Mouse (Mus musculus) embryonic stem cell, embryonic (primary cell): ENCODE results near the gene Hist1h4m.
"Not testable (repeated sequence)": the region's sequence is repeated elsewhere in the genome, so short reads cannot be mapped to it uniquely, and the experiment has no call there.

Source experiments
- CTCF ChIA-PET, 4 experiments: fragments of 300-600 bp in 2 of 4; fragments of 350-600 bp in 2 of 4; sonication (Branson Sonifier 250); formaldehyde crosslinking; loops; one replicate each; lab custom pipeline; 2022; ENCODE audit warnings: inconsistent platforms in 2 of 4; lab: Charles Lee
- POLR2A ChIA-PET, 4 experiments: fragments of 300-600 bp in 2 of 4; fragments of 350-600 bp in 2 of 4; sonication (Branson Sonifier 250); formaldehyde crosslinking; loops; one replicate each; lab custom pipeline; 2022; ENCODE audit warnings: antibody characterized with exemption in 4 of 4, inconsistent platforms in 1 of 4; lab: Charles Lee

Hist1h4m gene

DNA sequence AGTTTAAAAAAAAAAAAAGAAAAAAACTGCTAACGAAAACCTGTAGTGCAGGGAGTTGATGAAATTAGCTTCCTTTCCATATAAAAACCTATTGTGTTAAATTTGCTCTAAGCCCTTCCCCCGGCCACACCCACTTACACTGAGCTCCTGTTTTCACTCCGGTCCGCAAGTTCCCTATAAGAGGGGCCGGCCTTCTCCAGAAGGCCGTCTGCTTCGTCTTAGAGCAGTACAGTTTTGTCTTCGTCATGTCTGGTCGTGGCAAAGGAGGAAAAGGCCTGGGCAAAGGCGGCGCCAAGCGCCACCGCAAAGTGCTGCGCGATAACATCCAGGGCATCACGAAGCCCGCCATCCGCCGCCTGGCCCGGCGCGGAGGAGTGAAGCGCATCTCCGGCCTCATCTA, at the start of gene Hist1h4m:
Hist1h4m (plus strand) TSS at position 208 of the 400 bp plus-strand sequence.
- POLR2A ChIA-PET: interaction anchor here in 3 of 4 experiments (0.6 to 1.1 kb wide), 7 partner anchors 11 to 232 kb away, joined by 4 to 11 read pairs (median 4); partner anchors contain the start of genes Hist1h2ag (in 1 of the 3), Hist1h2ah (in 1 of the 3), Hist1h2bj (in 1 of the 3) and Hist1h2bk (in 1 of the 3)
- CTCF ChIA-PET: not testable (repeated sequence)

DNA sequence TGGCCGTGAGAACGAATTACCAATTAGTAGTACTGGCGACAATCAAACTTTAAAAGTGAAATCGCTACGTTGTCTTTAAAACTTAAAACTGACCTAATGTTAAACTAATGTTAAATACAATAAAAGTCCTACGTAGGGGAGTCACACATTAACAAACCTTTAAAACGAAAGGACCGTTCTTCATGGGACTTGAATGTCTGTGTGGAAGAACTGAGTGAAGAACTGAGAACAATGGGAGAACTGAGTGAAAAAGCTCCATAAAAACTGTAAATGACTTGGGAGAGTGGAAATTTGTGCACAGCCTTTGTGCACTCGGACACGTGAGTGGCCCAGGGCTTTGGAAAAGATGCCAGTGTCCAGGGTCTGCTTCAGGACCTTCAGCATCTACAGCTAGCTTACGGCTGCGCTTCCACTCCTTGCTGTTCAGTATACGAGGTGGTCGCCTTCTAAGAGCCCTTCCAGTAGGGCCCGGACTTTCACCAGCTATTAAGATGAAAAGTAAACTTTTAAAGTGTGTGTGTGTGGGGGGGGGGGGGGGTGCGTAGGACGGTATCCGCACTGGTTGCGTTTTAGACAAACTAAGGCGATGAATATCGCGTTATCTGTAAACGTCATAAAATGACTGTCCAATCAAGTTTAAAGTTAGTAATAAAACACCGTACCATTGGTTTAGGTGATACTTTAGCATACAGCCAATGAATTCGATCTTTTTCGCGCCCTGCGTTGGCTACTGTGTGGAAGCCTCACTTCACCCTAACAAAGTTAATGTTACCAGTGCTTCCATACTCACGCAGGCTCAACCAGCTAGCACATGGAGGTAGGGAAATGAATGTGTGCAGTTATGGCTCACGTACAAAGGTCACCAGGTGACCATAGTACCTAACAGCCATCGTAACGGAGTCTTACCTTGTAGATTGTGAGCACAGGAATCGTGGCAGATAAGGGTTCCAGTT, 32.5 kb upstream of the Hist1h4m start:
- CTCF ChIA-PET: no interaction called here
- POLR2A ChIA-PET: interaction anchor here (0.6 to 22.5 kb wide), 68 partner anchors 8 to 1846 kb away, joined by 3 to 823 read pairs (median 5); partner anchors contain the start of genes Hist1h2ai (in 4 of the 4), Hist1h2ak (in 4 of the 4), Hist1h2an (in 4 of the 4) and Hist1h2bn (in 4 of the 4)

DNA sequence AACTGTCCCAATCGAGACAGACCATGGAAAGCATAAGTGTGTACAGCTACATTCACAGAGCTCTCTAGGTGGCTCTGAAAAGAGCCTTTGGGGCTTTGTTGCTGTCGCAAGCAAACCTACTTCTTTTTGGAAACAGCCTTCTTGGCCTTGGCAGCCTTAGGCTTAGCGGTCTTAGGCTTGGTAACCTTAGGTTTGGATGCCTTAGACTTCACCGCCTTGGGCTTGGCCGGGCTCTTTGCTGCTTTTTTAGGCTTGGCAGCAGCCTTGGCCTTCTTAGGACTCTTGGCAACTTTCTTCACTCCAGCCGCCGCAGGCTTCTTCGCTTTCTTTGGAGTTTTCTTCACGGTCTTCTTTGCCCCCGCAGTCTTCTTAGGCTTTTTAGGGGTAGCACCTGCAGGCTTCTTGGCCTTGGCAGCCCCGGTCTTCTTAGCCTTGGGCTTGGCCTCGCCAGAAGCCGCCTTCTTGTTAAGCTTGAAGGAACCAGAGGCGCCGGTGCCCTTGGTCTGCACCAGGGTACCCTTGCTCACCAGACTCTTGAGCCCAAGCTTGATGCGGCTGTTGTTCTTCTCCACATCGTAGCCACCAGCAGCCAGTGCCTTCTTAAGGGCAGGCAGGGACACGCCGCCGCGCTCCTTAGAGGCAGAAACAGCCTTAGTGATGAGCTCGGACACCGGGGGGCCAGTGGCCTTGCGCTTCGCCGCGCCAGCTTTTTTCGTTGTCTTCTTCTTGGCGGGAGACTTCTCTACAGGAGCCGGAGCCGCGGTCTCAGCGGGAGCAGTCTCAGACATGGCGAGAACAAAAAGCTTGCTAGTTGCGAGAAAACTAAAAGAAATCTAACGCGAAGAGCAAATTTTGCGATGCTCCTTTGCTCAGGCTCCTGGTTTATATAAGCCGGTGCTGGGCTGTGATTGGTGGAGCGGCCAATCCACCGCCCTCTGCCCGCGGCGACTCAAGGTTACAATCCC, 31.5 kb upstream of the Hist1h4m start, which contains the start of gene Hist1h1b:
Hist1h1b (minus strand) TSS at position 859 of the 965 bp plus-strand sequence.
- CTCF ChIA-PET: interaction anchor here in 1 of 4 experiments (0.7 kb wide), 1 partner anchor 264 kb away, joined by 3 read pairs; no protein-coding TSS in a partner anchor
- POLR2A ChIA-PET: interaction anchor here (0.6 to 22.5 kb wide), 81 partner anchors 7 to 1982 kb away, joined by 3 to 823 read pairs (median 5); partner anchors contain the start of genes Hist1h2ai (in 4 of the 4), Hist1h2ak (in 4 of the 4), Hist1h2bn (in 4 of the 4) and Hist1h3h (in 4 of the 4)

DNA sequence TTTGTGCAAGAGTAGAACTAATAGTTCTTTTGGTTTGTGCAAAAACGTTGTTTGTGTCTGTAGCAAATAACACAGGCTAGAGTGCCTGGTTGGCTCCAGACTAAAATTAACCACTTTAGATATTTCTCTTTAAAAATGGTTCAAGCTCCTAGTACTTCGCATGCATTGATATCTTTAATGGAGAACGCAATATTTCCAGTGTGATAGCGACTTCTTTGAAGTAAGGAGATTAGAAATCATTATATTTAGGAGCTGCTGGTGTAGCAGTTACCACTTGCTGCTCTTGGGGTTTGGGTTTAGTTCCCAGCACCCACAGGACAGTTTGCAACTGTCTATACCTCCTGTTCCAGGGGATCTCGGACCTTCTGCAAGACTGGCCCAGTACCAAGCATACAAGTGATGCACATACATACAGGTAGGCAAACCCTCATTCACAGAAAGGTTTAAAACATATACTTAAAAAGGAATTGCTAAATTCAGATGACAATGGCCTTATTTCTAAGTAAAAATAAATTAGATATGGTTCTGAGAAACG, 30.5 kb upstream of the Hist1h4m start:
- ChIA-PET CTCF (interaction anchor here in 1 of 4 experiments (0.7 kb wide), 1 partner anchor 263 kb away, joined by 3 read pairs; no protein-coding TSS in a partner anchor), POLR2A (interaction anchor here (0.8 to 22.5 kb wide), 40 partner anchors 9 to 1981 kb away, joined by 3 to 823 read pairs (median 13); partner anchors contain the start of genes Hist1h2ai (in 4 of the 4), Hist1h2ak (in 4 of the 4), Hist1h2bn (in 4 of the 4) and Hist1h3h (in 4 of the 4))

DNA sequence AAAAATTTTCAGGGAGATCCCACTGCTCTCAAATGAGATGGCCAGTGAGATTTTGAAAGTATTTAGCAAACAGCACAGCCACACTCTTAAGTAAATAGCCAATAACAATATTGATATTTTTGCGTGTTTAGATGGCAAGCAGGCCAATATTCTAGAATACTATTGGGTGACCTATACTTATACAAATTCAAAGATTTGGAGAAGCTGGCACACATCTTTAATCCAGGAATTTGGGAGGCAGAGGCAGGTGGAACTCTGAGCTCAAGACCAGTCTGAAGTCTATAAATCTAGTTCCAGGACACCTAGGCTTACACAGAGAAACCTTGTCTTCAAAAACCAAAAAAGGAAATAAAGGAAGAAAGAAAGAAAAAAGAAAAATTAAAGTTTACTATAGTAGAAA, 29.9 kb upstream of the Hist1h4m start:
- POLR2A ChIA-PET: interaction anchor here (0.6 to 22.5 kb wide), 36 partner anchors 8 to 1799 kb away, joined by 3 to 823 read pairs (median 10); partner anchors contain the start of genes Hist1h2ak (in 4 of the 4), Hist1h2bn (in 4 of the 4), Hist1h2bm (in 3 of the 4) and Hist1h2ag (in 2 of the 4)
- CTCF ChIA-PET: no interaction called here

DNA sequence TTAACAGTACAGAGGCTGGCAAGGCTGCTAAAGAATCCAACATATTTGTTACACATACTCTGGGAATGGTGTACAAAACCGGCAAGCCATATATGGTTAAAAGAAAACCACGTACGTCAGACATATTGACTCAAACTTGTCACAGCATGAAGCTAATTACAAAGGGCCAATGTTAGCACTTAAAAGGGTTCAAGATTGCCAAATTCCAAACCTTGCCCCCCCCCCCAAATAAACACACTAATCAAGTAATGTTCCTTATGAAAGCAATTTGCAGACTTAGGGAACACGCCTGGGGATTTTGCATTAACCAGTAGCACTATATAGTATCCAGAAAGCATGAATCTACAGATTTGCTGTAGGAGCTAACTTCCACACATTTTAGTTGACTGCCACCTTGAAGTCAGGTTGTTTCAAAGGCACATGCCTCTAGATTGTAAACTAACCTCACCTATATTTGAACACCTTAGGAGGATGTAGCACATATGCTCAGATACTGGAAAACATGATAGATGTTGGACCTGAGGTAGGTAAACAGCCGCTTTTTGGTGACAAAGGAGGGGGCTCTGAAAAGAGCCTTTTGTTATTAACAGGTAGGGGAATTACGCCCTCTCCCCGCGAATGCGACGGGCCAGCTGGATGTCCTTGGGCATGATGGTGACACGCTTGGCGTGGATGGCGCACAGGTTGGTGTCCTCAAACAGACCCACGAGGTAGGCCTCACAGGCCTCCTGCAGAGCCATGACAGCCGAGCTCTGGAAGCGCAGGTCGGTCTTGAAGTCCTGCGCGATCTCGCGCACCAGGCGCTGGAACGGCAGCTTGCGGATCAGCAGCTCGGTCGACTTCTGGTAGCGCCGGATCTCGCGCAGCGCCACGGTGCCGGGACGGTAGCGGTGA, 28.9 kb upstream of the Hist1h4m start:
- ChIA-PET POLR2A (interaction anchor here (0.5 to 22.5 kb wide), 50 partner anchors 8 to 1979 kb away, joined by 3 to 823 read pairs (median 5); partner anchors contain the start of genes Hist1h2ak (in 4 of the 4), Hist1h2bn (in 4 of the 4), Hist1h2ai (in 3 of the 4) and Hist1h2bm (in 3 of the 4)), CTCF (interaction anchor here in 1 of 4 experiments (0.7 kb wide), 1 partner anchor 34 kb away, joined by 3 read pairs; no protein-coding TSS in a partner anchor)

DNA sequence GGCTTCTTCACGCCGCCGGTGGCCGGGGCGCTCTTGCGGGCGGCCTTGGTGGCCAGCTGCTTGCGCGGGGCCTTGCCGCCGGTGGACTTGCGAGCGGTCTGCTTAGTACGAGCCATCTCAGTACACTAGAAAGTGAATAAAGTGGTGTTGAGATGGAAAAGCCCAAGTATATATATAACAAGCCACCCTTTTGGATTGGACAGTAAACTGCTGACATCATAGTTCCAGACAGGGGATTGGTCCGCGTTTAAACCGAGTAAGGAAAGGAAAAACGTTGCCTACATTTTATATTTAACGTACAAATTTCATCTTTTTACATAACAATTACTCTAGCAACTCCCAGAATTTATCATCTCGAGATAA, 28.3 kb upstream of the Hist1h4m start, which contains the start of gene Hist1h3i:
Hist1h3i (minus strand) TSS at position 116 of the 363 bp plus-strand sequence.
- POLR2A ChIA-PET: interaction anchor here (0.8 to 22.5 kb wide), 39 partner anchors 8 to 1981 kb away, joined by 3 to 823 read pairs (median 6); partner anchors contain the start of genes Hist1h2ak (in 4 of the 4), Hist1h2bn (in 4 of the 4), Hist1h2ai (in 3 of the 4) and Hist1h2bl (in 3 of the 4)
- CTCF ChIA-PET: no interaction called here

DNA sequence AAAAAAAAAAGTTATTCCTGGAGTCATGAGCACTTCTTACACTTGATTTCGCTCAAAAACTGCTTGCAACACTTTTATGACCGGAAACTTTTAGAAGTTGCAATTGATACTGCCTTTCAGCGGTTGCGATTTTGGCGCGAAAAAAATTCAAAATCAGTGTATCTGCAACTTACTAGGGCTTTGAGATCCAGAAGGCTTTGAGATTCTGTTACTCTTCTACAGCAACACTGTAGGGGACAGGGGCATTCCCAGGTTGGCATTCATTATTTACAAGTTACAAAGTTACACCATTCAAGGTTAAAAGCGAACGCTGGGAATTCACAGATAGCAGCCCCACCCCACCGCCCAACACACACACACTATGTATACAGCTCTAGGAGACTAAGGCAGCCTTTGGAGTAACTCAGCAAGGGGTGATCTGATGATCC, 27.8 kb upstream of the Hist1h4m start:
- POLR2A ChIA-PET: interaction anchor here in 3 of 4 experiments (0.8 to 22.5 kb wide), 28 partner anchors 9 to 1980 kb away, joined by 3 to 823 read pairs (median 6); partner anchors contain the start of genes Hist1h2ai (in 3 of the 3), Hist1h2ak (in 3 of the 3), Hist1h2bj (in 3 of the 3) and Hist1h2bl (in 3 of the 3)
- CTCF ChIA-PET: no interaction called here

DNA sequence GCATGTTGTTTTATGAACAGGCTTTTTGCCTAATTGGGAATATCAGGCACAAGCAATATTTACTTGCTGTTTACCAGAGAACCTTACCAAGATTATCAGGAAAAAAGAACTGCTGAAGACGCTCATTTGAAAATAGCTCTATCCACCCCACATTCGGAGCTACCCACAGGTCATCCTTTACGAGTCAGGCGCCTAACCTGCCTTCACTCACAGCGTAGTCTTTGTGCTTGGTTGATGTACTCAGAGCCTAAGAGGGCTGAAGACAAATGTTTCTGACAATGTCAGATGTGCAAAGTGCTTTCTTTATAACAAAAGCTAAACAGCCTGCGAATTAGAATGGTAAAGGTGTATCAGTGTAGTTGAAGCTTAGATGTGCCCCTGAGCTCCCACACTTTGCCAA, 27.2 kb upstream of the Hist1h4m start:
- POLR2A ChIA-PET: interaction anchor here in 3 of 4 experiments (0.6 to 22.5 kb wide), 32 partner anchors 9 to 1980 kb away, joined by 3 to 823 read pairs (median 4); partner anchors contain the start of genes Hist1h2ai (in 3 of the 3), Hist1h2ak (in 3 of the 3), Hist1h2bj (in 3 of the 3) and Hist1h2bl (in 3 of the 3)
- CTCF ChIA-PET: interaction anchor here in 1 of 4 experiments (0.7 kb wide), 1 partner anchor 49 kb away, joined by 3 read pairs; no protein-coding TSS in a partner anchor

DNA sequence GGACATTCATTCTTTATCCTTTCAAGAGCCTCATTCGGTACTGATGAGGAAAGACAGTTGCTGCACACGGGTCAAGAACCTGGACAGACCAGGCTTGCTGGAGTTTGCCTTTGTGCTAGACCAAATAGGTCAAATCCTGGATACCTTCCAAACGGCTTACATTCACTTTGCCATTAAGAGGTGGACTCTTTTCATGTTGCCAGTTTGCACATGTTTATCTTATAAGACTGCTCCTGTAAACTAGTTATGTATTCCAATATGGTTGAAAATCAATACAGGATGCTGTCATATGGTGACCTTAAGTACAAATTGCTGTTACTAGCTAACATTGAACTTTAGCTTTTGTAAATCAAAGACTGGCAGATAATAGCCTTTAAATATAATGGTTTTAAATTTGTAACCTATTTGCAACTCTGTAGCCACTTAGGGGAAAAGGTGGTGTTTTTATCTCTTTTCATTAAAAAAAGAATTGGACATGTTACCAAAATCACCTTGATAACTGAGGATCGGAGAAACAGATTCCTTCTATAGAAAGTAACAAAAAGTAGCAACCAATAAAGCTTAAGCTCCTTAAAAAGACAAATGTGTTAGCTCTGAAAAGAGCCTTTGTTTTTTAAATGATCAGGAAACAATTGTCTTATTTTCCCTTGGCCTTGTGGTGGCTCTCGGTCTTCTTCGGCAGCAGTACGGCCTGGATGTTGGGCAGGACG, 25.2 kb upstream of the Hist1h4m start:
- ChIA-PET POLR2A (interaction anchor here (0.6 to 22.5 kb wide), 86 partner anchors 7 to 1977 kb away, joined by 3 to 823 read pairs (median 6); partner anchors contain the start of genes Hist1h2ai (in 4 of the 4), Hist1h2ak (in 4 of the 4), Hist1h2bl (in 4 of the 4) and Hist1h2bn (in 4 of the 4)), CTCF (interaction anchor here in 1 of 4 experiments (1.5 kb wide), 1 partner anchor 257 kb away, joined by 3 read pairs; the partner anchor contains the start of genes Hist1h2ag and Hist1h2bj)

DNA sequence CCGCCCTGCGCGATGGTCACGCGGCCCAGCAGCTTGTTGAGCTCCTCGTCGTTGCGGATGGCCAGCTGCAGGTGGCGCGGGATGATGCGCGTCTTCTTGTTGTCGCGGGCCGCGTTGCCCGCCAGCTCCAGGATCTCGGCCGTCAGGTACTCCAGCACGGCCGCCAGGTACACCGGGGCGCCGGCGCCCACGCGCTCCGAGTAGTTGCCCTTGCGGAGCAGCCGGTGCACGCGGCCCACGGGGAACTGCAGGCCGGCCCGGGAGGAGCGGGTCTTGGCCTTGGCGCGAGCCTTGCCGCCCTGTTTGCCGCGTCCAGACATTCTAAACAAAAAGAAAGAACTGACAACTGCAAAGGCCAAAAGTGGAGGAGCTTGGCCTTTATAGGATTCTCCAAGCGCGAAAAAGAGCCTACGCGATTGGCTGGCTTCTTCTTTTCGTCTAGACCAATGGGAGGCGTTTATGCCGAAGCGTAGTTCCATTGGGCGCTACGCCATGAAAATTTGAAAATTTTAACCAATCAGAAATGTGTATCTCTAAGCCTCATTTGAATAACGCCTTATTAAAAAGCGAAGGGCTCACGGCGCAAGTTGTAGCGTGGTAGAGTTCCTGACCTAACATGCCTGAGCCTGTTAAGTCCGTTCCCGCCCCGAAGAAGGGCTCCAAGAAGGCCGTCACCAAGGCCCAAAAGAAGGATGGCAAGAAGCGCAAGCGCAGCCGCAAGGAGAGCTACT, 24.5 kb upstream of the Hist1h4m start, which contains the start of the genes Hist1h2an and Hist1h2bp:
Hist1h2an (minus strand) TSS at position 320 of the 731 bp plus-strand sequence.
Hist1h2bp (plus strand) TSS at position 563 of the 731 bp plus-strand sequence.
- ChIA-PET POLR2A (interaction anchor here (0.6 to 22.5 kb wide), 94 partner anchors 8 to 1973 kb away, joined by 3 to 823 read pairs (median 5); partner anchors contain the start of genes Hist1h2ag (in 4 of the 4), Hist1h2ai (in 4 of the 4), Hist1h2ak (in 4 of the 4) and Hist1h2bj (in 4 of the 4)), CTCF (interaction anchor here in 2 of 4 experiments (0.6 to 1.5 kb wide), 2 partner anchors 43 to 256 kb away, joined by 3 to 4 read pairs; partner anchors contain the start of genes Hist1h2ag (in 1 of the 2) and Hist1h2bj (in 1 of the 2))

DNA sequence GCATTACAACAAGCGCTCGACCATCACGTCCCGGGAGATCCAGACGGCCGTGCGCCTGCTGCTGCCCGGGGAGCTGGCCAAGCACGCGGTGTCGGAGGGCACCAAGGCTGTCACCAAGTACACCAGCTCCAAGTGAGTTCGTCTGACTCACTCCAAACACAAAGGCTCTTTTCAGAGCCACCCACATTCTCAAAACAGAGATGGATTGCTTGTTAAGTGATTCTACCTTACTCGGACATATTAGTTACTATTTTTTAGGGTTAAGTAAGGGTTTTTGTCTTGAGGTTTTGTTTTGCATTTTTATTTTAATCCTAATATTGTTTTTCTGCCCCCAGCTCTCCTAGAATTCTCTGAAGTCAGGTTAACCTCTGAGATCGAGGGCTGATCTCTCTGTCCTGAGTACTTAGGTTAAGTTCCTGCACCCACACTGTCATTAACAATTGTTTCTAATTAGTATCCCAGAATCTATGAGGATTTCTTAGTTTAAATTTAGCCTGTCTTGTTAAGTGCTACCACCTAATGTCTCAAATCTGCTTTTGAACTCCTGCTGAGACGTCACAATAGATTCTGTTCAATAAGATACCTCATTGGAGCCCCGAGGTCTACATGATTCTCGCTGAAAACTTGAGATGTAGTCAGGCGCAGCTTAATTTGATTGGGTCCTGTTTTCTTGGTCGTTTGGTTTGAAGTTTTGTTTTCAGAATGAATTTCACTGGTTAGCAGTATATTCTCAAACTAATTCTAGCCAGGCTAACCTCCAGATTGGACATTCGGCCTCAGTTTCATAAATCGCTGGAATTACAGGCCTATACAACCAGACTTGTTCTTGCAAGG, 23.6 kb upstream of the Hist1h4m start:
- CTCF ChIA-PET: interaction anchor here in 2 of 4 experiments (0.6 to 1.5 kb wide), 2 partner anchors 44 to 255 kb away, joined by 3 to 4 read pairs; partner anchors contain the start of genes Hist1h2ag (in 1 of the 2) and Hist1h2bj (in 1 of the 2)
- POLR2A ChIA-PET: interaction anchor here (0.5 to 22.5 kb wide), 82 partner anchors 7 to 1956 kb away, joined by 3 to 823 read pairs (median 7); partner anchors contain the start of genes Hist1h2ag (in 4 of the 4), Hist1h2ai (in 4 of the 4), Hist1h2ak (in 4 of the 4) and Hist1h2bj (in 4 of the 4)
